Mouse (Mus musculus) kidney, embryonic 15.5 days (tissue): ENCODE measurements around the gene Armh2. TPM values are rescaled to one million over a fixed set of nuclear protein-coding genes. Genes with fewer than 3 reads are reported as not detected.
A peak's percentile ranks its signal among the peaks of the same experiment; 100 is the strongest.

Experiments
- ATAC-seq: fragments of 200-750 bp; cut with Nextera tagmentation; replicated peaks from 2 replicates; pipeline ENCODE4 v1.8.0; 2017; ENCODE audit warnings: moderate TSS enrichment; ENCODE audit not compliant: low FRiP score
- H3K27ac ChIP-seq: fragments of 300-500 bp; sonication (generic); 2 replicates; pipeline ENCODE4 v1.5.1; 2015; ENCODE audit warnings: mild to moderate bottlenecking, inconsistent platforms
- H3K27me3 ChIP-seq: fragments of 300-500 bp; sonication (generic); 2 replicates; pipeline ENCODE4 v1.6.1; 2015; ENCODE audit warnings: inconsistent platforms
- H3K36me3 ChIP-seq: fragments of 300-500 bp; sonication (generic); 2 replicates; pipeline ENCODE4 v1.6.1; 2015; ENCODE audit warnings: inconsistent platforms
- H3K4me1 ChIP-seq: fragments of 300-500 bp; sonication (generic); 2 replicates; pipeline ENCODE4 v1.6.1; 2015; ENCODE audit warnings: inconsistent platforms
- H3K4me2 ChIP-seq: fragments of 300-500 bp; sonication (generic); 2 replicates; pipeline ENCODE4 v1.6.1; 2015; ENCODE audit warnings: moderate library complexity, mild to moderate bottlenecking, inconsistent platforms
- H3K4me3 ChIP-seq: fragments of 300-500 bp; sonication (generic); replicated peaks from 2 replicates; pipeline ENCODE4 v1.5.1; 2015; ENCODE audit warnings: mild to moderate bottlenecking, inconsistent platforms
- H3K9ac ChIP-seq: fragments of 300-500 bp; sonication (generic); 2 replicates; pipeline ENCODE4 v1.6.1; 2015; ENCODE audit warnings: mild to moderate bottlenecking, inconsistent platforms
- H3K9me3 ChIP-seq: fragments of 300-500 bp; sonication (generic); replicated peaks from 2 replicates; pipeline ENCODE4 v1.6.1; 2016; ENCODE audit warnings: inconsistent platforms
- WGBS: fragments of 180-500 bp; shearing (Covaris S2); methylation state at CpG from one replicate; pipeline ENCODE4 v1.1.7; 2015; ENCODE audit warnings: mixed read lengths; 5-methylcytosine and 5-hydroxymethylcytosine counted together
- polyA plus RNA-seq: library from polyadenylated mRNA; unstranded; fragments of >200 nt; fragmentation: Nextera tagmentation; extraction: Ambion mirVana; gene quantifications from 2 replicates; pipeline ENCODE4 v1.2.1, GENCODE M21; 2015

The Armh2 gene
- polyA plus RNA-seq, 1 experiment from 2014 or later, result not detected

DNA sequence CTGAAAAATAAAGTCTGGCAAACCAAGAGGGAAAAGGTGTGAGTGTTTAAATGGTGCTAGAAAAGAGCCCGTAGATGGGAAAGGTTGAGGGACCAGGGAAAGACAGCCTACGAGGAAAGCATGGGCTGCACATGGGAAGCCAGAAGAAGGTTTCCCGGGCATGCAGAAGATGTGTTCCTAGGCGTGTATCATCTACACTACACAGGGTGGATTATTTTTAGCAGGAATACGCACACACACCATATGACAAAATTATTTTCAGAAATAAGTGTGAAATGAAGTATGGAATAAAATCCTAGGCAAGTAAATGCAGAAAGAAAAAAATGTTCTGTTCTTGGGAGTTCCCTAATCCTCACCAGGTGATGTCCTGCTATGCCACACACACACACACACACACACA, 46.4 kb downstream of the Armh2 start:
- H3K4me1 ChIP-seq, result peaks cover 5% of the 10 kb centered on the region; the same call in 1 of the 2 replicates
- no peak overlapping the region for H3K4me3 ChIP-seq
- 90% methylated on average over 5 of the region's 5 CpGs for WGBS
- H3K9me3 ChIP-seq, result no peaks in the 10 kb centered on the region
- no peak overlapping the region for H3K4me2 ChIP-seq
- H3K27me3 ChIP-seq, result no peaks in the 10 kb centered on the region
- no peak overlapping the region for H3K9ac ChIP-seq
- ATAC-seq, result no peak
- H3K27ac ChIP-seq, result no peak overlapping the region
- H3K36me3 ChIP-seq, result no peaks in the 10 kb centered on the region

GRCm38 (mm10) chr13:24791349-24791748, 50.3 kb downstream of the Armh2 start:
- H3K27me3 ChIP-seq, result no peaks in the 10 kb centered on the region
- H3K4me1 ChIP-seq, result peaks cover 4% of the 10 kb centered on the region; the same call in 1 of the 2 replicates
- H3K36me3 ChIP-seq, result no peaks in the 10 kb centered on the region
- no peak overlapping the region for H3K4me2 ChIP-seq
- no peak overlapping the region for H3K4me3 ChIP-seq
- H3K9ac ChIP-seq, result no peak overlapping the region
- whole genome bisulfite sequencing, result 76% methylated on average over 2 of the region's 2 CpGs
- H3K27ac ChIP-seq, result no peak overlapping the region
- ATAC-seq, result no peak
- no peaks in the 10 kb centered on the region for H3K9me3 ChIP-seq

- no peak overlapping the region for H3K4me2 ChIP-seq
- WGBS, result 78% methylated on average over 9 of the region's 9 CpGs
These were observed 51.5 kb downstream of the Armh2 start for GRCm38 (mm10) chr13:24792411-24793045.

More at GRCm38 (mm10) chr13:24792411-24793045, 51.5 kb downstream of the Armh2 start:
- H3K9ac ChIP-seq, result no peak overlapping the region
- 0 out of 2 replicates have a peak overlapping the region, but pooled peaks have one; percentile 25 for H3K27ac ChIP-seq
- no peak overlapping the region for H3K4me3 ChIP-seq
- no peaks in the 10 kb centered on the region for H3K36me3 ChIP-seq
- H3K4me1 ChIP-seq, result no peaks in the 10 kb centered on the region
- H3K9me3 ChIP-seq, result no peaks in the 10 kb centered on the region
- ATAC-seq, result no peak
- H3K27me3 ChIP-seq, result no peaks in the 10 kb centered on the region

Other genes with a start within 250 kb of the Armh2 start
- gene Ripor2, start 159.0 kb upstream of the Armh2 start, polyA plus RNA-seq, result 2.7 and 2.8 TPM in 2 replicates
- gene Gmnn, start 20.7 kb downstream of the Armh2 start, polyA plus RNA-seq, result 115 and 117 TPM in 2 replicates
- 16.7 and 17.1 TPM in 2 replicates for gene BC005537, start 60.4 kb downstream of the Armh2 start, polyA plus RNA-seq
- 103 and 105 TPM in 2 replicates for gene Acot13, start 90.3 kb downstream of the Armh2 start, polyA plus RNA-seq
- gene Tdp2, start 90.4 kb downstream of the Armh2 start, polyA plus RNA-seq, result 63.9 and 65.5 TPM in 2 replicates
- 0.57 and 0.61 TPM in 2 replicates for gene D130043K22Rik, start 103.9 kb downstream of the Armh2 start, polyA plus RNA-seq
- 7.8 and 7.9 TPM in 2 replicates for gene Aldh5a1, start 196.4 kb downstream of the Armh2 start, polyA plus RNA-seq
- 0.84 and 1.2 TPM in 2 replicates for gene Gpld1, start 201.9 kb downstream of the Armh2 start, polyA plus RNA-seq